Mouse (Mus musculus) liver, adult 2 months (tissue): Measurements from ENCODE around the gene Gm20388.

Experiments used
- CTCF ChIP-seq: fragments of 200-500 bp; IDR thresholded peaks from 2 replicates; pipeline ENCODE4 v1.5.1; 2011; ENCODE audit warnings: low read depth, low read length, control low read depth
- POLR2A ChIP-seq: fragments of 200-500 bp; IDR thresholded peaks from 2 replicates; pipeline ENCODE4 v1.6.1; 2011; ENCODE audit warnings: low read length, control low read depth; ENCODE audit not compliant: insufficient read depth; ENCODE audit errors: extremely low read depth

- TF ChIP-seq CTCF, result no peak
- TF ChIP-seq POLR2A, result no peak
These were observed 3568.0 kb downstream of the Gm20388 start for GRCm38 (mm10) chr8:123478456-123479218.
